Mouse (Mus musculus): Measurements from ENCODE around the gene Ssrp1. TPM values are rescaled to one million over a fixed set of nuclear protein-coding genes. Genes with fewer than 3 reads are reported as not detected.

Gene Ssrp1
- total RNA-seq (2021) = 100 to 1,000 TPM; 106 to 111 TPM
- long read RNA-seq, experiment 1, transcript Ssrp1-201 (17 exons, 2,739 nt) = major isoform, 73 of 108 reads
- long read RNA-seq, experiment 1, partial matches to known transcripts = 17 of 108 reads
- long read RNA-seq, experiment 1, other reads (novel, unspliced or antisense) = 17 of 108 reads
- long read RNA-seq, experiment 2, transcript Ssrp1-201 (17 exons, 2,739 nt) = major isoform, 76 of 125 reads
- long read RNA-seq, experiment 2, partial matches to known transcripts = 22 of 125 reads
- long read RNA-seq, experiment 2, other reads (novel, unspliced or antisense) = 22 of 125 reads

DNA sequence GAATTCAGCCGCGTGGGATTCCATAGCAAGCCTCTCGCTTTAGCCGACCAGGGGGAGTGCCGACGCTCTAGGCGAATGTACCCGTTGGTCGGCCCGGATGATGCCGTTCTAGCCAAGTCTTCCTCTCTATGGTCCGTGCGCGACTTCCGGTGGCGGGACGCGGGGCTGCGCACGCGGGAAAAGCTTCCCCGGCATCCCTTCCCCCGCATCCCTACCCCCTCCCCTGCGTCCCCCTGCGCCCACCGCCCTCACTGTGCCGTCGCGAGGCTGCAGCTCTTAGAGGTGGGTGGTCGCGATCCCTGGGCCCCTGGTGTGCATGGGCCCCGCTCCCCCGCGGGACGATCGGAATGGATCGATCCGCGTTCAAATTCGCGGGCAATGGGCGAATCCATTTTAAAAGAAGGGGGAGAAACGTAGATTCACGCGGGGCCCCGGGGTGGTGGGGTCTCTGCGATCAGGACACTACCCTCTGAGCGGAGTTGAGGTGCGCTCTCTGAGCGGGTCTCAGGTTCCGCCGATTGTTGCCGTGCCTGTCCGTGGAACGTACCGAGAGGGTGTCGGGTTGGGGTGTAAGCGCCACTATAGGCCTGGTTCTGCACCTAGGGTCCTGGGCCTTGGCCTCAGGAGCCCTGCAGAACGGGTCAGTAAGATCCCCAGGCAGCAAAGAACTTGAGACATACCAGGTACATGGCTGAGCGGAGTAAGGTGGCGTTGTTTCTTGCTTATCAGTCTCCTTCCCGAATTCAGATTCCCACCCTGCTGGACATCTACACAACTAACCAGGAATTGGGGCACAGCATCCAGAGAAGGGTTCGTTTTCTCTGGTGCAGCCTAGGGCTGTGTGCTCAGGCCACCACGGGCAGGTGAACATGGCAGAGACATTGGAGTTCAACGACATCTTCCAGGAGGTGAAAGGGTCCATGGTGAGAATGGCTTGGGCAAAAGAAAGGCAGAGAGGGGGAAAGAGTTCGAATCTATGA lies at the start of gene Ssrp1, which contains the start of gene P2rx3:
Ssrp1 (plus strand) TSS at position 188 of the 980 bp plus-strand sequence.
P2rx3 (minus strand) TSS at position 416 of the 980 bp plus-strand sequence.
- TF ChIP-seq CTCF (IDR thresholded peaks at IDR 0.05) = peak; percentile 1; the same call in 1 of the 2 replicates
- DNase-seq (ENCODE audit: extremely low spot score in 1 of 2, low spot score in 2 of 2) = peak; percentile 91 to 93
- intact Hi-C loops (cut with DNase I) = loop anchor here (1.0 to 5.0 kb wide), 2 partner anchors 10 to 205 kb away; no protein-coding TSS in a partner anchor
- H3K27ac ChIP-seq = peak within 1 kb of the TSS; percentile 86
- H3K4me3 ChIP-seq = peak within 1 kb of the TSS; percentile 87

GRCm38 (mm10) chr2:84987930-84988329 lies 49.1 kb upstream of the Ssrp1 start, which contains the start of gene Prg3:
Gene Prg3 (plus strand): TSS chr2:84988215.
- TF ChIP-seq CTCF (IDR thresholded peaks at IDR 0.05) = no peak
- Histone ChIP-seq H3K27ac (no peak within 1 kb of the TSS), H3K4me3 (no peak within 1 kb of the TSS)
- intact Hi-C loops (cut with DNase I) = no loop called here
- DNase-seq (ENCODE audit: extremely low spot score in 1 of 2, low spot score in 2 of 2) = no peak

GRCm38 (mm10) chr2:84996376-84996775 lies 40.7 kb upstream of the Ssrp1 start:
- Histone ChIP-seq H3K4me3 (no peak overlapping the region), H3K27ac (no peak overlapping the region)
- no peak for DNase-seq (ENCODE audit: extremely low spot score in 1 of 2, low spot score in 2 of 2)
- intact Hi-C loops (cut with DNase I) = no loop called here
- no peak for TF ChIP-seq CTCF (IDR thresholded peaks at IDR 0.05)

DNA sequence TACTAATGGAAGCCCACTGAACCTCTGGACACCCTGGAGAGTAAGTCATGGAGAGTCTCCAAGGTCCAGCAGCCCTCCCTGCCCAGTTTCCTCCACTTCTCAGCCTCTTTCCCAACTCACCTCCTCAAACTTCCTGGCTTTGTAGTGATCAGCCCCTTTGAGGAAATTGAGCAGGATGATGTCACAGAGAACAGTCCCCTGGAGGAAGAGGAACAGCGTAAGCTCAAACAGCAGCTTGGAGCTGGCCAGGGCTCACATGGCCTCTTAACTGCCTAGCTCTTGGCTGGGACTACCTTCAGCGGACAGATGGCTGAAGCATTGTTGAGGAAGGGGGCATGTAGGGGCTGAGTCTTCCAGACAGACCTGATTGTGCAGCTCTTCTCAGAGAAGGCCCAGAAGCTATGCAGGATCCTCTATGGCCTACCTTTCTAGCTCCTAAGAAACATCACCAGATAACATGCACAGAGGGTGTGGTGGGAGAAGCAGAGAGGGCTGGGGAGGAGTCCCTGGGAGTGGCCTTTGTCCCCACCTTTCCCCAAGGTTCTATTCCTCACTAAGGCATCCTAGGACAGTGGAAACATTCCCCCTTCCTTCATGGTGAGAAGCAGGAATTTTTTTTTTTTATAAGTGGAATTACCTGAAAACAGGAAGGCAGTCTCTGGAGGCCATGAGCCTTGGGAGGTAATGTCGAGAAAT lies 37.4 kb upstream of the Ssrp1 start:
- Histone ChIP-seq H3K27ac (no peak overlapping the region), H3K4me3 (no peak overlapping the region)
- intact Hi-C loops (cut with DNase I) = no loop called here
- DNase-seq (ENCODE audit: extremely low spot score in 1 of 2, low spot score in 2 of 2) = no peak
- no peak for TF ChIP-seq CTCF (IDR thresholded peaks at IDR 0.05)

DNA sequence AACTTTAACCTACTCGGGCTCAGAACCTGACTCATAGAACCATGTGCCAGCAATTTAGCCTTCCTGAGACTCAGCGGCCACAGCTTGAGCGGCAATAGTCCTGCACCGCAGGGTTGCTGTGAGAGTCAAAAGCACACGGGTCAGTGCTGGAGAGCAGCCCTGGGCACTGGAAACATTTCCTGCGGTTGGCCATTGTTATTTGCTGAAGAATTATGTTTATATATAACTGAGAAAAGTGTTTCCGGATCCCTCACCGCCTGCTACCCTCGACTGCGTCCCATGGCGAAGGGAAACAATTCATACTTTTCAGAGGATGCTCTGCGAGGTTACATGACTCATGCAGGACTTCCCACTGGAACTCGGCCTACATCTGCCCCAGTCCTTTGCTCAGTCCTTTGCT lies 35.5 kb upstream of the Ssrp1 start:
- no peak for TF ChIP-seq CTCF (IDR thresholded peaks at IDR 0.05)
- intact Hi-C loops (cut with DNase I) = no loop called here
- DNase-seq (ENCODE audit: extremely low spot score in 1 of 2, low spot score in 2 of 2) = no peak
- Histone ChIP-seq H3K27ac (no peak overlapping the region), H3K4me3 (no peak overlapping the region)

DNA sequence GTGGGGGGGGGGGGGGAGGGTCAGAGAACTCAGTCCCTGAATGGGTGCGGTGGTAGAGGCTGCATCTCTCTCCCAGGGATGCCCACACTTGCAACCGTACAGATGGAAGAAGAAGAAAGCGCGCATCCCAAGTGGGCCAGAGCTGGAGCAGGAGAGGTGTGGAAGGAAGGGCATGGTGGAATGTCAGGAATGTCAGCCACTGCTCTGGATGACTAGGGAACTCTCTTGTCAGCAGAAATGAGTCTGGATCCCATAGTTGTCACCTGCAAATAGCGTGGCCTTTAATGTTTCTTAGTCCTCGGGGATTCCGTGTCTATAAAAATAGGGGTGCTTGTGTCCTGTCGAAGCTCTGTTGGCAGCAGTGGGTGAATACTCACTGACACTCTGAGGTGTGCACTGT lies 34.5 kb upstream of the Ssrp1 start:
- intact Hi-C loops (cut with DNase I) = no loop called here
- no peak for DNase-seq (ENCODE audit: extremely low spot score in 1 of 2, low spot score in 2 of 2)
- Histone ChIP-seq H3K4me3 (no peak overlapping the region), H3K27ac (no peak overlapping the region)
- no peak for TF ChIP-seq CTCF (IDR thresholded peaks at IDR 0.05)

GRCm38 (mm10) chr2:85004341-85004740 lies 32.7 kb upstream of the Ssrp1 start:
- intact Hi-C loops (cut with DNase I) = no loop called here
- DNase-seq (ENCODE audit: extremely low spot score in 1 of 2, low spot score in 2 of 2) = peak; percentile 18 to 28

DNA sequence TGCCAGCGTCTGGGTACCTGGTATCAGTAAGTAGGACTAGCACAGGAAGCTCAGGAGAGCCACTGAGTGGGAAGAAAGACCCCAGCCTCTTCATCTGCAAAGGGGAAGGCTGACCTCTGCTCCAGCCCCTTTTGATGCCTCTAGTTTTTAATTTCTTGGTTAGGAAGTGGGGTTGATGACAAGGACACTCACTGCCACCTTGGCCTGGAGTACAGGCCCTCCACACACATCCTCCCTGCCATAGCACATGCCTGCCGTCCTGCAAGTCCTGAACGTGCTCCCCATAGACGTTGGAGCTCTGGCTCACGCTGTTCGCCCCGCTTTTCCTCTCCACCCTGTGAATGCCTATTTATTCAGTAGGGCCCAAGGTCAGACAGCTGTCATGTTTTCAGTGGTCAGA lies 30.4 kb upstream of the Ssrp1 start:
- no peak overlapping the region for H3K4me3 ChIP-seq
- H3K27ac ChIP-seq = no peak overlapping the region
- DNase-seq (ENCODE audit: extremely low spot score in 1 of 2, low spot score in 2 of 2) = no peak
- intact Hi-C loops (cut with DNase I) = no loop called here
- TF ChIP-seq CTCF (IDR thresholded peaks at IDR 0.05) = no peak

More at GRCm38 (mm10) chr2:85004341-85004740, 32.7 kb upstream of the Ssrp1 start:
- no peak overlapping the region for H3K4me3 ChIP-seq
- no peak for TF ChIP-seq CTCF (IDR thresholded peaks at IDR 0.05)
- peak overlapping the region; percentile 67 for H3K27ac ChIP-seq

DNA sequence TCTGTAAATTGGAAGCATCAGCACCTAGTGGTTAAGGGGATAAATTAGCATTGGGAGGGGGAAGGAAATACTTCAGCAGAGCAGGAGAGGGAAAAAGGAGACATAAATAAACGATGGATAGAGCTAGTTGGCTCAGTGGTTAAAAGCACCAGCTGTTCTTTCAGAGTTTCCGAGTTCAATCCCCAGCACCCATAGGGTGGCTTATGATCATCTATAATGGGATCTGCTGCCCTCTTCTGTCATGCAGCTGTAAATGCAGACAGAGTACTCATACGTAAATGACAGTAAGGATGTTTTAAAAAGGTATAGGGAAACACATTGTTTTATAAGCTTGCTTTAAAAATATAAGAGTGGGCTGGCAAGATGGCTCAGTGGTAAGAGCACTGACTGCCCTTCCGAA lies 29.3 kb upstream of the Ssrp1 start:
- intact Hi-C loops (cut with DNase I) = loop anchor here (1.0 kb wide), 1 partner anchor 51 kb away; no protein-coding TSS in a partner anchor
- Histone ChIP-seq H3K27ac (no peak overlapping the region), H3K4me3 (no peak overlapping the region)
- TF ChIP-seq CTCF (IDR thresholded peaks at IDR 0.05) = peak; percentile 79
- no peak for DNase-seq (ENCODE audit: extremely low spot score in 1 of 2, low spot score in 2 of 2)

GRCm38 (mm10) chr2:85009212-85009611 lies 27.8 kb upstream of the Ssrp1 start:
- TF ChIP-seq CTCF (IDR thresholded peaks at IDR 0.05) = no peak
- Histone ChIP-seq H3K27ac (no peak overlapping the region), H3K4me3 (no peak overlapping the region)
- intact Hi-C loops (cut with DNase I) = no loop called here
- no peak for DNase-seq (ENCODE audit: extremely low spot score in 1 of 2, low spot score in 2 of 2)

DNA sequence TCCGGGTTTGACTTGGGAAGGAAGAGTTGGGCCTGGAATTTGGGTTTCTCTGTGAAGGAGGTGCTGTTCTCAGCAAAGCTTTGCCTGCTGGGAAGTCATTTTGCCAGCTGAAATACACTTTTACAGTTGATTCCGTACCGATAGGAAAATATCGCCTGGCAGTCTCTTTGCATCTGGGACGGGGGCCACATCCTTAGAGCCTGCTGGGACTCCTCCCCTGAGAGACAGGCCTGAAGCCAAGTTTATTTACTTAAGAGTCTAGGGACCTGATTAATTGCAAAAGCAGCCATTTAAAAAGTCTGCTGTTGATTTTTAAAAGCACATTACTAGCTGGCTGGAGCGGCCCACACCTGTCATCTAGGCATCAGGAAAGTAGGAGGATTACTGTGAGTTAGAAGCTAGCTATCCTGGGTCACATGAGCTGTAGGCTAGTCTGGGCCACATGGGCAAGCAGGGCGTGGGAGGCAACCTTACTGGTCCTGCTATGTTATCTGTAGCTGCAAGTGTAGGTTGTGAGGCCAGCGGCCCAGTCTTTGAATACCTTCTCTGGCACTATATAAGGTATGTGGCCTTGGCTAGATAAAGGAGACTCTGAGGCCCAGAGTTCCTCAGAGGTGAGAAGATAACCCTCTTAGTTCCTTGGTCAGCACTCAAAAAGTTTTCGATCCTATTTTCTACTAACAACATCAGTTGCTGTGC lies 25.0 kb upstream of the Ssrp1 start:
- Histone ChIP-seq H3K4me3 (no peak overlapping the region), H3K27ac (no peak overlapping the region)
- no peak for DNase-seq (ENCODE audit: extremely low spot score in 1 of 2, low spot score in 2 of 2)
- intact Hi-C loops (cut with DNase I) = loop anchor here (2.0 to 5.0 kb wide), 3 partner anchors 121 to 181 kb away; no protein-coding TSS in a partner anchor
- TF ChIP-seq CTCF (IDR thresholded peaks at IDR 0.05) = no peak
